Mouse (Mus musculus) liver, embryonic 15.5 days (tissue): ENCODE results near the gene Btbd9. TPM values are rescaled to one million over a fixed set of nuclear protein-coding genes. Genes with fewer than 3 reads are reported as not detected.

Experiments
- ATAC-seq: fragments of 200-750 bp; cut with Nextera tagmentation; 2 replicates; pipeline ENCODE4 v1.8.0; 2017; ENCODE audit warnings: moderate number of reproducible peaks, mild to moderate bottlenecking, moderate library complexity; ENCODE audit not compliant: insufficient read depth
- H3K27ac ChIP-seq: fragments of 300-500 bp; sonication (generic); replicated peaks from 2 replicates; pipeline ENCODE4 v1.5.1; 2015; ENCODE audit warnings: mild to moderate bottlenecking, inconsistent platforms
- H3K27me3 ChIP-seq: fragments of 300-500 bp; sonication (generic); 2 replicates; pipeline ENCODE4 v1.6.1; 2015; ENCODE audit warnings: mild to moderate bottlenecking, inconsistent platforms
- H3K36me3 ChIP-seq: fragments of 300-500 bp; sonication (generic); replicated peaks from 2 replicates; pipeline ENCODE4 v1.6.1; 2015; ENCODE audit warnings: moderate library complexity, mild to moderate bottlenecking, inconsistent platforms
- H3K4me1 ChIP-seq: fragments of 300-500 bp; sonication (generic); replicated peaks from 2 replicates; pipeline ENCODE4 v1.6.1; 2015; ENCODE audit warnings: inconsistent platforms
- H3K4me2 ChIP-seq: fragments of 300-500 bp; sonication (generic); 2 replicates; pipeline ENCODE4 v1.6.1; 2015; ENCODE audit warnings: moderate library complexity, mild to moderate bottlenecking, inconsistent platforms
- H3K4me3 ChIP-seq: fragments of 300-500 bp; sonication (generic); replicated peaks from 2 replicates; pipeline ENCODE4 v1.5.1; 2015; ENCODE audit warnings: mild to moderate bottlenecking, inconsistent platforms
- H3K9ac ChIP-seq: fragments of 300-500 bp; sonication (generic); 2 replicates; pipeline ENCODE4 v1.6.1; 2015; ENCODE audit warnings: moderate library complexity, mild to moderate bottlenecking, inconsistent platforms
- H3K9me3 ChIP-seq: fragments of 300-500 bp; sonication (generic); replicated peaks from 2 replicates; pipeline ENCODE4 v1.6.1; 2016; ENCODE audit warnings: inconsistent platforms
- WGBS: fragments of 180-500 bp; shearing (Covaris S2); methylation state at CpG from one replicate; pipeline ENCODE4 v1.1.7; 2015; ENCODE audit warnings: mixed read lengths; ENCODE audit not compliant: insufficient replicate concordance; 5-methylcytosine and 5-hydroxymethylcytosine counted together
- polyA plus RNA-seq: library from polyadenylated mRNA; unstranded; fragments of >200 nt; fragmentation: Nextera tagmentation; extraction: Ambion mirVana; gene quantifications from 2 replicates; pipeline ENCODE4 v1.2.1, GENCODE M21; 2015

The Btbd9 gene
- polyA plus RNA-seq, 1 experiment from 2014 or later = 12.2 TPM

GRCm38 (mm10) chr17:30417106-30417505, 159.2 kb downstream of the Btbd9 start:
- H3K4me2 ChIP-seq = no peak overlapping the region
- H3K9ac ChIP-seq = no peak overlapping the region
- H3K9me3 ChIP-seq = no peaks in the 10 kb centered on the region
- H3K4me3 ChIP-seq = no peak overlapping the region
- no peaks in the 10 kb centered on the region for H3K36me3 ChIP-seq
- 41% methylated on average over 4 of the region's 4 CpGs for WGBS
- ATAC-seq = no peak
- H3K27ac ChIP-seq = no peak overlapping the region
- H3K4me1 ChIP-seq = 0 out of 2 replicates have a peak, but pooled peaks cover 5% of the 10 kb centered on the region
- H3K27me3 ChIP-seq = no peaks in the 10 kb centered on the region

- ATAC-seq = no peak
- WGBS = 60% methylated on average over 3 of the region's 3 CpGs
- Histone ChIP-seq H3K36me3 (no peaks in the 10 kb centered on the region), H3K4me1 (0 out of 2 replicates have a peak, but pooled peaks cover 5% of the 10 kb centered on the region), H3K9me3 (no peaks in the 10 kb centered on the region), H3K4me2 (no peak overlapping the region), H3K4me3 (no peak overlapping the region), H3K27ac (no peak overlapping the region), H3K9ac (no peak overlapping the region), H3K27me3 (no peaks in the 10 kb centered on the region)
Measured at GRCm38 (mm10) chr17:30415693-30416092, 160.6 kb downstream of the Btbd9 start.

GRCm38 (mm10) chr17:30412991-30413390, 163.3 kb downstream of the Btbd9 start:
- Histone ChIP-seq H3K9me3 (no peaks in the 10 kb centered on the region), H3K27me3 (no peaks in the 10 kb centered on the region), H3K4me3 (no peak overlapping the region), H3K4me1 (0 out of 2 replicates have a peak, but pooled peaks cover 5% of the 10 kb centered on the region), H3K4me2 (no peak overlapping the region), H3K27ac (no peak overlapping the region), H3K36me3 (no peaks in the 10 kb centered on the region), H3K9ac (no peak overlapping the region)
- WGBS = 59% methylated on average over 3 of the region's 3 CpGs
- ATAC-seq = no peak

GRCm38 (mm10) chr17:30406002-30406401, 170.3 kb downstream of the Btbd9 start:
- 79% methylated on average over 7 of the region's 7 CpGs for WGBS
- Histone ChIP-seq H3K9ac (no peak overlapping the region), H3K36me3 (no peaks in the 10 kb centered on the region)

GRCm38 (mm10) chr17:30402871-30403270, 173.4 kb downstream of the Btbd9 start:
- Histone ChIP-seq H3K36me3 (no peaks in the 10 kb centered on the region), H3K4me2 (no peak overlapping the region), H3K9me3 (no peaks in the 10 kb centered on the region), H3K27me3 (no peaks in the 10 kb centered on the region), H3K27ac (no peak overlapping the region), H3K9ac (no peak overlapping the region), H3K4me3 (no peak overlapping the region), H3K4me1 (no peaks in the 10 kb centered on the region)
- ATAC-seq = no peak
- 68% methylated on average over 3 of the region's 3 CpGs for WGBS

More at GRCm38 (mm10) chr17:30406002-30406401, 170.3 kb downstream of the Btbd9 start:
- H3K9me3 ChIP-seq = no peaks in the 10 kb centered on the region
- ATAC-seq = no peak
- no peak overlapping the region for H3K4me2 ChIP-seq
- H3K4me3 ChIP-seq = no peak overlapping the region
- no peak overlapping the region for H3K27ac ChIP-seq
- no peaks in the 10 kb centered on the region for H3K4me1 ChIP-seq
- H3K27me3 ChIP-seq = no peaks in the 10 kb centered on the region

GRCm38 (mm10) chr17:30395261-30395660, 181.0 kb downstream of the Btbd9 start:
- H3K9me3 ChIP-seq = no peaks in the 10 kb centered on the region
- no peak overlapping the region for H3K4me2 ChIP-seq
- H3K36me3 ChIP-seq = no peaks in the 10 kb centered on the region
- H3K27me3 ChIP-seq = no peaks in the 10 kb centered on the region
- H3K9ac ChIP-seq = no peak overlapping the region
- H3K4me3 ChIP-seq = no peak overlapping the region
- no peak overlapping the region for H3K27ac ChIP-seq
- 59% methylated on average over 4 of the region's 4 CpGs for WGBS
- ATAC-seq = no peak
- H3K4me1 ChIP-seq = no peaks in the 10 kb centered on the region

GRCm38 (mm10) chr17:30392031-30392430, 184.3 kb downstream of the Btbd9 start:
- Histone ChIP-seq H3K9me3 (no peaks in the 10 kb centered on the region), H3K36me3 (no peaks in the 10 kb centered on the region), H3K9ac (no peak overlapping the region), H3K4me2 (no peak overlapping the region), H3K4me1 (no peaks in the 10 kb centered on the region), H3K4me3 (no peak overlapping the region), H3K27ac (no peak overlapping the region), H3K27me3 (no peaks in the 10 kb centered on the region)
- 71% methylated on average over 4 of the region's 4 CpGs for WGBS
- no peak for ATAC-seq

- Histone ChIP-seq H3K9ac (no peak overlapping the region), H3K4me3 (no peak overlapping the region), H3K4me1 (no peaks in the 10 kb centered on the region), H3K9me3 (no peaks in the 10 kb centered on the region), H3K27me3 (no peaks in the 10 kb centered on the region), H3K36me3 (no peaks in the 10 kb centered on the region), H3K27ac (no peak overlapping the region), H3K4me2 (no peak overlapping the region)
- no peak for ATAC-seq
- WGBS = 73% methylated on average over 1 of the region's 1 CpGs
Measured at GRCm38 (mm10) chr17:30391220-30391619, 185.1 kb downstream of the Btbd9 start.

- Histone ChIP-seq H3K27me3 (no peaks in the 10 kb centered on the region), H3K36me3 (no peaks in the 10 kb centered on the region), H3K27ac (no peak overlapping the region), H3K9me3 (no peaks in the 10 kb centered on the region), H3K4me1 (no peaks in the 10 kb centered on the region), H3K4me3 (no peak overlapping the region), H3K4me2 (no peak overlapping the region), H3K9ac (no peak overlapping the region)
- no peak for ATAC-seq
Measured at GRCm38 (mm10) chr17:30389686-30390085, 186.6 kb downstream of the Btbd9 start.

- no peaks in the 10 kb centered on the region for H3K27me3 ChIP-seq
- H3K9ac ChIP-seq = no peak overlapping the region
- no peaks in the 10 kb centered on the region for H3K4me1 ChIP-seq
- H3K4me3 ChIP-seq = no peak overlapping the region
- ATAC-seq = no peak
- WGBS = 69% methylated on average over 4 of the region's 4 CpGs
- H3K9me3 ChIP-seq = no peaks in the 10 kb centered on the region
- no peaks in the 10 kb centered on the region for H3K36me3 ChIP-seq
- H3K27ac ChIP-seq = no peak overlapping the region
- H3K4me2 ChIP-seq = no peak overlapping the region
Measured at GRCm38 (mm10) chr17:30388817-30389216, 187.5 kb downstream of the Btbd9 start.

GRCm38 (mm10) chr17:30388391-30388790, 187.9 kb downstream of the Btbd9 start:
- H3K36me3 ChIP-seq = no peaks in the 10 kb centered on the region
- H3K4me3 ChIP-seq = no peak overlapping the region
- no peak for ATAC-seq
- no peak overlapping the region for H3K4me2 ChIP-seq
- no peaks in the 10 kb centered on the region for H3K4me1 ChIP-seq
- no peak overlapping the region for H3K9ac ChIP-seq
- no peak overlapping the region for H3K27ac ChIP-seq
- no peaks in the 10 kb centered on the region for H3K27me3 ChIP-seq
- no peaks in the 10 kb centered on the region for H3K9me3 ChIP-seq
- WGBS = 78% methylated on average over 3 of the region's 3 CpGs

- 70% methylated on average over 9 of the region's 9 CpGs for WGBS
- no peaks in the 10 kb centered on the region for H3K9me3 ChIP-seq
- no peak overlapping the region for H3K9ac ChIP-seq
- H3K36me3 ChIP-seq = no peaks in the 10 kb centered on the region
- no peak for ATAC-seq
- no peaks in the 10 kb centered on the region for H3K27me3 ChIP-seq
- H3K4me1 ChIP-seq = no peaks in the 10 kb centered on the region
- no peak overlapping the region for H3K27ac ChIP-seq
- no peak overlapping the region for H3K4me3 ChIP-seq
- H3K4me2 ChIP-seq = no peak overlapping the region
Measured at GRCm38 (mm10) chr17:30386241-30386640, 190.0 kb downstream of the Btbd9 start.
